Mouse (Mus musculus) heart, adult 8-10 months (tissue): ENCODE results near the gene Iqcf3. TPM values are rescaled to one million over a fixed set of nuclear protein-coding genes. Genes with fewer than 3 reads are reported as not detected.
A peak's percentile ranks its signal among the peaks of the same experiment; 100 is the strongest.
"Not testable (repeated sequence)": the region's sequence is repeated elsewhere in the genome, so short reads cannot be mapped to it uniquely, and the experiment has no call there.

ENCODE experiments used
- DNase-seq: peaks from one replicate; pipeline ENCODE4 v3.0.0; 2022; ENCODE audit warnings: low spot score
- total RNA-seq, 4 experiments: library from RNA; stranded (reverse); gene quantifications; 2 replicates each; pipeline ENCODE4 v1.2.4; 2022

The Iqcf3 gene
- not detected for total RNA-seq

DNA sequence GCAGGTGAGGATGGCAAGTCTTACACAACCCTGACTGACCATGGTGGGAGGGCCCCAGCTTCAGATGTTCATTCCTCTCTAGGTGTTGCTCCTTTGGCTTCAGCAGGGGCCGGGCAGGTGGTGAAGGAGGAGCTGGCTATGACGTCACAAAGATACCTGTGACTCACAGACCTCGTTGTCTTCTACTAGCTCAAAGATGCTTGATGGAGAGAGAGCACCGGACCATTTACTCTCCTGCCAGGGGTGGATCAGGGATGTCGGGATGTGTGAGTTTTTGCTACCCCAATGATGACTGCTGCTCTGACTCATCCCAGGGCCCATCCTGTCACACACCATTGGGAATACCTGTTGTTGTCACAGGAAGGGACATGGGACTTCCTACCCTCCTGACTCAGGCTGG, at the start of gene Iqcf3:
Gene Iqcf3 (minus strand): TSS at position 101 of the 400 bp plus-strand sequence.
- DNase-seq = no peak

DNA sequence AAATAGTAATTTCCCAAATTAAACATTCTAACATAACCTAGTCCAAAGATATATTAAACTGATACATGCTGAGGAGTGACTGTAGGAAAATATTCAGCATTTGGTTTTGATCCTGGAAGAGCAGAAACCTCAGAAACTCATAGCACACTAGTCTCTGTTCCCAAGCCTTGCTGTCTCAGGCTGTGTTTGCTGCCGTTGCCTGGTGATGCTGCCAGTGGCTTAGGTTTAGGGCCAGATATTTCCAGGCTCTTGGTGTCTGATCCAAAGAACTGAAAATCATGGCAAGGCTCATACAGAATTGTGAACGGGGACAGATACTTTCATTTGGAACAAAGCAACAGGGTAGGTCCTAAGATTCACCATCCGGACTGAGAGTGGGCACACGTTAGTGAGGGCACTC, 49.3 kb upstream of the Iqcf3 start:
- DNase-seq = no peak

GRCm38 (mm10) chr9:106600546-106600945, 39.1 kb upstream of the Iqcf3 start:
- peak; percentile 5 for DNase-seq

GRCm38 (mm10) chr9:106598466-106598865, 37.0 kb upstream of the Iqcf3 start:
- no peak for DNase-seq

GRCm38 (mm10) chr9:106595836-106596235, 34.4 kb upstream of the Iqcf3 start:
- DNase-seq = no peak

DNA sequence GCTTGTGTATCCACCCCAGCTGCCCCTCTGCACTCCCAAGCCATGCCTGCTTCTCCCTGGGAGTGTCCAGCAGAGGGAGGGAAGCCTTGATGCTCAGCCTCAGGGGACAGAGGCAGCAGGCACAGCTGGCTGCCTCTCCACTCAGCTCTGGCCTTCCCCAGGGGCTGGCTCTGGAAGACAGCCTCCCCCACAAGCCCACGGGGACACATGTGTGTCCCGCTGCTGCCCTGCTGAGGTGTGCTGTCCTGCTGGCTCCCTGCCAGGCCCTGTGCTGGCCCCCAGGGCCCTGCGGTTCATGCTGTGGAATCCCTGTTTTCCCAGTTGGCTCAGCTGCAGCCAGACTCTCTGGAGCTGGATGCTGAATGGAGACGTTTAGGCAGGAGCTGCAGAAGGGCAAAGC, 34.0 kb upstream of the Iqcf3 start:
- not testable (repeated sequence) for DNase-seq

GRCm38 (mm10) chr9:106592158-106592557, 30.7 kb upstream of the Iqcf3 start:
- no peak for DNase-seq

DNA sequence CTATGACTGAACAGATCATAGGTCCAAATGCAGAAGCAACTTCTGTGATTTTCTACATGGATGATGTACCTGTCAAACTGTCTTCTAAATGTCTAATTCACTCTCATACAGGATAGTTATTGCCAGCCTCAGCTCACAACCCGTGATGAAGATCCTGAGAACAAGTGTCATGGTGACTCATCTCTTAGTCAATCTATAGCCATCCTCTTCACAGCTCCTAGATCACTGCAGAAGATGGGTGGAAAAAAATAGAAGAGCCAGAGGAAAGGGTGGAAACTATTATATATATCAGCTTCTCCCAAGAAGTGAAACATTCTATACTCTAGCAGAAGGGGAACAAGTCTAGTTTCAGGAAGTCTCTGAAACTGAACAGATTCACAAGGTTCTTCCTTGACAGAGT, 21.1 kb upstream of the Iqcf3 start:
- DNase-seq = no peak

GRCm38 (mm10) chr9:106580016-106580415, 18.6 kb upstream of the Iqcf3 start:
- DNase-seq = no peak

- no peak for DNase-seq
Observed at GRCm38 (mm10) chr9:106576112-106576511, 14.7 kb upstream of the Iqcf3 start.

GRCm38 (mm10) chr9:106573366-106573765, 11.9 kb upstream of the Iqcf3 start:
- DNase-seq = no peak

DNA sequence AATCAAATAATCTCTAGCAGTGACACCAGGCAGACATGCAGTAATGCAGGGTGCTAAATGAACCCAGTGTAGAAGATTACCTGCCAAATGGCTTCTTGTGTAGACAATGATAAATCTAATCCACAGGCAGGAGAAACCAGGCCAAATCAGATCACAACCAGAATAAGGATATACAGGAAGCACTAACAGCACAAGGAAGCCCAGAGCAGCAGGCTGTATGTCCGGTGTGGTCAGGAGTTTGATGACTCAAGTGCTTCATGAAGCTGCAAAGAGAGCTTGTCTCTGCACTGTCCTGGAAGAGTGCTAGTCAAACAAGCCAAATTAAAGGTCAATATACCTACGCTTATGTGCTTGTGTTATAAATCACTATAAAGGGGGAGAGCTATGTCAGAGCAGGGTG, 10.8 kb upstream of the Iqcf3 start:
- no peak for DNase-seq

DNA sequence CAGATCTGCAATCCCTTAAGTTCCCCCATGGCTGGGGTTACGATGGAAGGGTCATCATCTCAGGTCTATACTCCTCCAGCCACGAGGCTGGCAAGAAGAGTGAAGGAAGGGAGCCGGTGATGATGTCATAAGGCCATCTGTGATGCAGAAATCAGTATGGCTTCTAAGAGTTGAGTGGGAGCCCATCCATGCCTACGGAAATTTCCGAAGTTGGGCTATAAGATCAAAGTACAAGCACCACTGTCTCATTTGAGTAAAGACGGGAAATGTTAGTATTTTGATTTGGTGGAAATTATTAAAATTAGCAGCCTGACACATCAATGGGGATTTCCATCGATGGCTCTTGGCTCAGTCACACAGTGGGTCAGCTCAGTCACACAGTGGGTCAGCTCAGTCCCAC, 9.5 kb upstream of the Iqcf3 start, which contains the start of gene Iqcf4:
Gene Iqcf4 (minus strand): TSS at position 101 of the 400 bp plus-strand sequence.
- DNase-seq = no peak

DNA sequence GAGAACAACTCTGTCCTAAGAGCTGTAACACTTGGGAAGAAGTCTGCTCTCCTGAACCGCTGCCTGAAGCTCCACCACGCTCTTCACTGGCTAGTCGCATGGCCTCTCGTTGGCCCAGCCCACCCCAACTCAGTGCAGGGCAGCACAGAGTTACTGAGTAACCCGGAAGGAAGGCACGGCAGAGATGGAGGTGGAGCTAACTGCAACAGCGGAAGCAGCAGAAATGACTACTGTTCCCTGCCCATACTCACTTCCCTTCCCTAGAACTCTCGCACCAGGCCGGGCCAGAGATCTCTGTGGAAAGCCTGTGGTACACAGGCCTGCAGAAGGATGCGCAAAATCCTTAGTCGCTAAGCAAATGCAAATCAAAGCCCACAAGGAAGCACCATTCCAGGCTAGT, 5.0 kb upstream of the Iqcf3 start:
- peak; percentile 13 for DNase-seq

- no peak for DNase-seq
Observed at GRCm38 (mm10) chr9:106564025-106564424, 2.6 kb upstream of the Iqcf3 start.

GRCm38 (mm10) chr9:106562291-106562690, 860 bp upstream of the Iqcf3 start:
- DNase-seq = no peak

GRCm38 (mm10) chr9:106534975-106535374, 26.5 kb downstream of the Iqcf3 start:
- DNase-seq = no peak

DNA sequence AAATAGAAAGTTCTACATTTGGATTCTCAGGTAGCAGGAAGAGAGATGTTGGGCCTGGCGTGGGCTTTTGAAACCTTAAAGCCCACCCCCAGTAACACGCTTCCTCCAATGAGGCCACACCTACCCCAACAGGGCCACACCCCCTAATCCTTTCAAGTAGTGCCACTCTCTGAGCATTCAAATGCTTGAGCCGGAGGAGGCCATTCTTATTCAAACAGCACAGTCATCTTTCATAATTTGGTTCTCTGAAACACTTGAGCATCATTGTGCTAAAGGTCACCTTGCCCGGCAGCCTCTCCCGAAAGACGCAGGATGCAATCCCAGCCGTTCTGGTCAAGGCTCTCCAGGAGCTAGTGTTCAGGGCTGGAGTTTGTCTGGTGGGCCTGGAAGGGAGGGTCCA, 27.1 kb downstream of the Iqcf3 start:
- DNase-seq = no peak

- no peak for DNase-seq
Observed at GRCm38 (mm10) chr9:106531833-106532232, 29.6 kb downstream of the Iqcf3 start.

DNA sequence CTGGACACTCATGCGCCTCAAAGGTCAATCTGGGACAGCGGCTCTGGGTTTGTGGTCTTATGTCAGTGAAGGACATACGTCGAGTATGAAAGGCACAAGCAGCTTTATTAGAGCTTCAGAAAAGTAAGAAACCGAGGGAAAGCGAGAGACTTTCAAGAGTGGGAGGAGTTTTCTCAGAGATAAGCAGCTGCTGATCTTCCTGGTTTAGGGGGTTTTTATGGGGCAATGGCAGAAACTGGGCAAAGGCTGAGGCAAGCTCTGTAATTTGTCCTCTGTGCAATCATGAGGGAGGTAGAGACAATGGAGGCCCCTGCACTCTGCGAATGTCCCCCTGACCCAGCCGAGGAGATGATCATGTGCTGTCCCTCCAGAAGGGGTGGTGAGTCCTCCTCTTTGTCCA, 41.5 kb downstream of the Iqcf3 start:
- no peak for DNase-seq

DNA sequence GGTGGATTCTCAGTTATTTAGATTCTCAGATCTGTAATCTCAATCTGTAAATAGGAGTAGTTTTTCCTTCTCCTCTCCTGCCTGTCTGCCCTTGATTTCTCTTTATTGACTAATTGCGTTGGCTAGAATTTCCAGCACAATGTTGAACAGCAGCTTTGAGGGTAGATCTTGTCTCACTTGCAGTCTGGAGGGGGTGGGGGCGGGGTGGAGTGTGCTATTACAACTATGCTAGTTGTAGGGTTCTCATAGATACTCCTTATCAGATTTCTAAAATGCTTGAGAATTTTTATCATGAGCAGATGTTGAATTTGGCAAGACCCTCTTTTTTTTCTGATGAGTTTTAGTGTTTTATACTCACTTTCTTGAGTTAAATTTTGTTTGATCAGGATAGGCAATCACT, 42.0 kb downstream of the Iqcf3 start:
- no peak for DNase-seq

DNA sequence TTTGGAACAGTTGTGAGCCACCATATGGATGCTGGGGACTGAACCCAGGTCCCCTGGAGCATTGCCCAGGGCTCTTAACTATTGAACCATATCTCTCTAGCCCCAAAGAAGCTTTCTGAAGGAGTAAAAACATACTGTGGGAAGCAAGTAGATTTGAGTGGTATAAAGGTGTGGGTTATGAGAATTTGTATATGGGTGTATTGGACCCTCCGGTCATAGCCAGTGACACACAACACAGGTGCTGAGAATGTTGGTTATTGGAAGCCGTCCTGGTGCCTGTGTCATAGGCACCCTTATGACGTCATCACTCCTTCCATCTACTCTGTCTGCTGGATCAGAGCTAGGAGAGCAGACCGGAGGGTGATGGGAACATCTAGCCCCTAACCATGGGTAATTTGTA, 47.2 kb downstream of the Iqcf3 start, which contains the start of gene Iqcf5:
Gene Iqcf5 (plus strand): TSS at position 301 of the 400 bp plus-strand sequence.
- DNase-seq = no peak

DNA sequence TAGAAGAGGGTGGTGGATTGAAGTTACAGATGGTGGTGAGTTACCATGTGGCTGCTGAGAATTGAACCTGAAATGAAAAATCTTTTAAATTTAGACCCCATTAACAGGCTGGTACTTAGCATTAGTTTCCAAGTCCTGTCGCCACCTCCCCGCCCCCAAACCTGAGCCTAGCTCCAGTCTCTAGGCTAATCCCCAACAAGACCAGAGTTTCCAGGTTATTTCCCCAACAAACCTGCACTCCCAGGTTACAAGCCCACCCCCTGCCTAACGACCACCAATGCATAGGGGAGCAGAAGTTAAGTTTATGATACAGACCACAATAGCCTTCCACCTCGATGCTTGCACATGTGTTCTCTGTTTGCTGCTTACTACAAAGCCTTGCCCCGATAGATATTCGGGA, 47.9 kb downstream of the Iqcf3 start:
- no peak for DNase-seq

DNA sequence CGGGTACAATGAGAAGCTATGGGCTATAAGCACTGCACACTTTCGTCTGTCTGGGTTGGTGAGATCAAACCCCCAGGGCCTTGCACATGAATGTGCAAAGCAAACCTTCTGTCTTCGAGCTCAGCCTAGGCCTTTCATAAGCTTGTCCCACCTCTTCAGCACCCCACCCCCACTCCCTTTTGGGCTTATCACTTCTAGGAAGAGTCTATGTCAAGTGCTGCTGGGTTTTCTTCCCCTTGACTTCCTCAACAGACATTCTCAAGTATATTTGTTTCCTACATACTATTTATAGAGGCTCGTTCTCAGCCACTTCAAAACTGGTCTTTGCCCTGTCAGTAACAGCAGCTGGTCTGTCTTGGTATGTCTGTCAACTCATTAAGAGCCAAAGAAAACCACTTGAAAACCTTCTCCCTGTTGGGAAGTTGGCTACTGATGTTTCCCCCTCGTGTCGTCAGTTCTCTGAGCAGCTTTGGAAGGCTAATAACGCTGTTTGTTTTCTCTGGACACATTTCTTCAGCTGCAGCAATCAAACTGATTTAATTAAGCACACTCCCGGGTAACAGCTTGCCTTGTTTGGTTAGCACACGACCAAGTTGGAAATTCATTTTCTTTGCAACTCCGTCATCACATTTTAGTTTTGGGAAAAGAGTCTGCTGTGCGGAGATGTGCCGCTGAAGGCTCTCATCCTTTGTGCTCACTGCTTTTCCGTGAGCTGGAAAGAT, 48.5 kb downstream of the Iqcf3 start:
- no peak for DNase-seq
